Mouse (Mus musculus) E14TG2a.4 (cell line): ENCODE measurements around the gene Slc25a30.

Experiments
- CTCF ChIP-seq: conservative IDR thresholded peaks from 2 replicates; pipeline ENCODE4 v1.5.1; 2014; ENCODE audit warnings: low read length
- POU5F1 ChIP-seq: IDR thresholded peaks from 2 replicates; pipeline ENCODE4 v1.6.1; 2014; ENCODE audit warnings: low read length, borderline replicate concordance

DNA sequence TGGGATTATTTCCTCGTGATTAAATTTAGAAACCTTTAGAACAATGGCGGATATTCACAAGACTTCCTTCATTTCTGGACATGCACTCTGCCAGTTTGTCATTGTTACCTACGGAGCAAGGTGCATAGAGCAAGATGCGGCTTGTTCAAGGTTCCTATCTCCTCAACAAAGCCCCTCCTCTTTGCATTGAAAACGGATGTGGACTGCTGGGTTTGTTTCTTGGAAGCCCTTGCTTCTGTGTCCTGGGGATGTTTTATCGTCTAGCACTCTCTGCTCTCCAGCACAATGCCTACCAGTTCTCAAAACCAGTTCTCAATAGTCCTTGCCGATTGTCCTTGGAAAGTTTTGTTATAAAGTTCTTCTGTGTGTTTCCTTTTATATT, 948 bp upstream of the Slc25a30 start:
- TF ChIP-seq CTCF (no peak; the same call in 1 of the 2 replicates), POU5F1 (no peak)
